Mouse (Mus musculus) midbrain, embryonic 14.5 days (tissue): ENCODE results near the gene Rbm34. TPM values are rescaled to one million over a fixed set of nuclear protein-coding genes. Genes with fewer than 3 reads are reported as not detected.

Source experiments
- ATAC-seq: fragments of 200-750 bp; cut with Nextera tagmentation; 2 replicates; pipeline ENCODE4 v1.8.0; 2017; ENCODE audit warnings: moderate number of reproducible peaks, moderate library complexity; ENCODE audit not compliant: low FRiP score, low TSS enrichment
- DNase-seq: peaks from one replicate; pipeline ENCODE4 v3.0.0-alpha.2; 2015
- H3K27ac ChIP-seq: fragments of 300-500 bp; sonication (generic); replicated peaks from 2 replicates; pipeline ENCODE4 v1.5.1; 2014; ENCODE audit warnings: mild to moderate bottlenecking, low read depth, low read length, moderate library complexity
- H3K27me3 ChIP-seq: fragments of 300-500 bp; sonication (generic); 2 replicates; pipeline ENCODE4 v1.6.1; 2014; ENCODE audit warnings: low read length, control low read depth, mixed read lengths; ENCODE audit not compliant: control insufficient read depth, insufficient read depth
- H3K36me3 ChIP-seq: fragments of 300-500 bp; sonication (generic); 2 replicates; pipeline ENCODE4 v1.6.1; 2014; ENCODE audit warnings: low read length, control low read depth; ENCODE audit not compliant: control insufficient read depth, insufficient read depth
- H3K4me1 ChIP-seq: fragments of 300-500 bp; sonication (generic); 2 replicates; pipeline ENCODE4 v1.6.1; 2014; ENCODE audit warnings: mild to moderate bottlenecking, antibody characterized with exemption, low read length, control low read depth; ENCODE audit not compliant: control insufficient read depth, insufficient read depth
- H3K4me2 ChIP-seq: fragments of 300-500 bp; sonication (generic); 2 replicates; pipeline ENCODE4 v1.6.1; 2014; ENCODE audit warnings: mild to moderate bottlenecking, low read length, moderate library complexity
- H3K4me3 ChIP-seq: fragments of 300-500 bp; sonication (generic); replicated peaks from 2 replicates; pipeline ENCODE4 v1.5.1; 2014; ENCODE audit warnings: low read depth, low read length
- H3K9ac ChIP-seq: fragments of 300-500 bp; sonication (generic); replicated peaks from 2 replicates; pipeline ENCODE4 v1.6.1; 2014; ENCODE audit warnings: mild to moderate bottlenecking, low read length, moderate library complexity
- H3K9me3 ChIP-seq: fragments of 300-500 bp; sonication (generic); 2 replicates; pipeline ENCODE4 v1.6.1; 2016; ENCODE audit warnings: low read length, control low read depth, mixed read lengths; ENCODE audit not compliant: control insufficient read depth
- WGBS: fragments of 180-500 bp; shearing (Covaris S2); extraction: QIAGEN DNeasy Blood & Tissue Kit; methylation state at CpG from one replicate; pipeline ENCODE4 v1.1.7; 2014; 5-methylcytosine and 5-hydroxymethylcytosine counted together
- polyA plus RNA-seq: library from polyadenylated mRNA; unstranded; fragments of >200 nt; fragmentation: Nextera tagmentation; extraction: Ambion mirVana; gene quantifications from 2 replicates; pipeline ENCODE4 v1.2.1, GENCODE M21; 2014

Gene Rbm34
- polyA plus RNA-seq, 1 experiment from 2014 or later, result 28.1 TPM

GRCm38 (mm10) chr8:126907968-126908367 lies 62.9 kb downstream of the Rbm34 start:
- Histone ChIP-seq H3K4me2 (no peak overlapping the region), H3K27ac (no peak overlapping the region)
- ATAC-seq, result no peak

GRCm38 (mm10) chr8:126907374-126907773 lies 63.5 kb downstream of the Rbm34 start:
- Histone ChIP-seq H3K4me3 (no peak overlapping the region), H3K4me1 (no peaks in the 10 kb centered on the region), H3K36me3 (no peaks in the 10 kb centered on the region), H3K4me2 (no peak overlapping the region), H3K9ac (no peak overlapping the region), H3K27ac (no peak overlapping the region), H3K27me3 (no peaks in the 10 kb centered on the region), H3K9me3 (no peaks in the 10 kb centered on the region)
- 69% methylated on average over 3 of the region's 3 CpGs for WGBS
- DNase-seq (no peak), ATAC-seq (no peak)

More at GRCm38 (mm10) chr8:126907968-126908367, 62.9 kb downstream of the Rbm34 start:
- Histone ChIP-seq H3K36me3 (no peaks in the 10 kb centered on the region), H3K9me3 (no peaks in the 10 kb centered on the region), H3K4me3 (no peak overlapping the region), H3K9ac (no peak overlapping the region), H3K27me3 (no peaks in the 10 kb centered on the region), H3K4me1 (no peaks in the 10 kb centered on the region)
- WGBS, result 87% methylated on average over 9 of the region's 9 CpGs
- no peak for DNase-seq

DNA sequence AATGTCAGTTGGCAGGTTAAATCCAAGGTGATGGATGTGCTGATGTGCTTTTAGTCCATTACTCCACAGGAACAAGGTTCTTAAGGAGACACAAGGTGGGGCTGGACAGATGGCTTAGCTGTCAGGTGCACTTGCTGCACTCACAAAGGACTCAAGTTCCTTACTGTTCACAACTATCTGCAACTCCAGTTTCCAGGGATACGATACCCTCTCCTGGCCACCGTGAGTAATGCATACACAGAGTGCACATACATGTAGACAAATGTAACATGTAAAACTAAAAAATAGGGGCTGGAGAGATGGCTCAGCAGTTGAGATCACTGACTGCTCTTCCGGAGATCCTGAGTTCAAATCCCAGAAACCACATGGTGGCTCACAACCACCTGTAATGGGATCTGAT lies 65.5 kb downstream of the Rbm34 start:
- no peaks in the 10 kb centered on the region for H3K9me3 ChIP-seq
- H3K4me2 ChIP-seq, result no peak overlapping the region
- DNase-seq (no peak), ATAC-seq (no peak)
- no peaks in the 10 kb centered on the region for H3K27me3 ChIP-seq
- H3K4me1 ChIP-seq, result no peaks in the 10 kb centered on the region
- H3K9ac ChIP-seq, result no peak overlapping the region
- no peak overlapping the region for H3K27ac ChIP-seq
- no peak overlapping the region for H3K4me3 ChIP-seq
- WGBS, result 97% methylated on average over 3 of the region's 3 CpGs
- no peaks in the 10 kb centered on the region for H3K36me3 ChIP-seq

DNA sequence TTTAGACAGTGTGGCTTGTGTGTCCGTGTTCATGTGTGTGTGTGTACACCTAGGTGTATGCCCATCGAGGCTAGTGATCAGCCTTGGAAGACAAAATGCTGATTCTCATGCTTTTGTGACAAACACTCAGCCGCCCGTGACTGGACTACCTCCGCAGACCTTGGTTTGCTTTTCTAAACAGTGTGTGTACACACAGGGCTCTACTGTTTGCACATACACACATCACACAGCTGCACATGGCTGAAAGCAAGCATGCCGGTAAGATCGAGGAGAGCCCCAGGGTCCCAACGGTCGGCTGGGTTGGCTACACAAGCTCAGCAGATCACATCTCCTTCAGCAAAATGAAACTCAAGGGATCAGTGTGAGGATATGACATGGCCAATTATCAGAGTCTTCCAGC lies 66.9 kb downstream of the Rbm34 start:
- H3K27ac ChIP-seq, result no peak overlapping the region
- H3K4me1 ChIP-seq, result no peaks in the 10 kb centered on the region
- no peak overlapping the region for H3K4me3 ChIP-seq
- 86% methylated on average over 9 of the region's 9 CpGs for WGBS
- no peaks in the 10 kb centered on the region for H3K27me3 ChIP-seq
- no peak overlapping the region for H3K9ac ChIP-seq
- no peak for DNase-seq
- no peaks in the 10 kb centered on the region for H3K36me3 ChIP-seq
- no peaks in the 10 kb centered on the region for H3K9me3 ChIP-seq
- H3K4me2 ChIP-seq, result no peak overlapping the region
- no peak for ATAC-seq

- Histone ChIP-seq H3K4me2 (no peak overlapping the region), H3K4me1 (no peaks in the 10 kb centered on the region), H3K9ac (no peak overlapping the region), H3K36me3 (no peaks in the 10 kb centered on the region), H3K9me3 (no peaks in the 10 kb centered on the region), H3K27ac (no peak overlapping the region), H3K4me3 (no peak overlapping the region), H3K27me3 (no peaks in the 10 kb centered on the region)
- no peak for ATAC-seq
- WGBS, result 82% methylated on average over 9 of the region's 9 CpGs
- no peak for DNase-seq
Observed at GRCm38 (mm10) chr8:126903224-126903895, 67.5 kb downstream of the Rbm34 start.

- Histone ChIP-seq H3K9me3 (no peaks in the 10 kb centered on the region), H3K4me3 (no peak overlapping the region), H3K4me1 (no peaks in the 10 kb centered on the region), H3K4me2 (no peak overlapping the region), H3K27ac (no peak overlapping the region), H3K9ac (no peak overlapping the region), H3K36me3 (no peaks in the 10 kb centered on the region), H3K27me3 (no peaks in the 10 kb centered on the region)
- no peak for DNase-seq
- ATAC-seq, result no peak
- 88% methylated on average over 1 of the region's 1 CpGs for WGBS
Observed at GRCm38 (mm10) chr8:126901612-126902011, 69.3 kb downstream of the Rbm34 start.

DNA sequence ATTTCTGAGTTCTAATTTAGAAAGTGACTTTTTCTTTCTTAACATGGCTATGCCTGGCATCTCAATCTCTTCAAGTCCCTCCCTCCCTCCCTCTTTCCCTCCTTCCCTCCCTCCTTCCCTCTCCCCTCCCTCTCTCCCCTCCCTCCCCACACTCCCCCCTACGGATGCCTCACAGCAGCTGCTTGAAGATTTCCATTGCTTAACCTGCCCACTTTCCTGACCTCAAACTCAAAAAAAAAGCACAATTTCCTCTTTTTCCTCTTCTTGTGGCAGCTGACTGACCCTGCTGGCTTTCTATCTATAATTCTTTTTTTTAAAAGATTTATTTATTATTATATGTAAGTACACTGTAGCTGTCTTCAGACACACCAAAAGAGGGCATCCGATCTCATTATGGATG lies 69.8 kb downstream of the Rbm34 start:
- DNase-seq (no peak), ATAC-seq (no peak)
- H3K4me1 ChIP-seq, result no peaks in the 10 kb centered on the region
- H3K36me3 ChIP-seq, result no peaks in the 10 kb centered on the region
- 75% methylated on average over 2 of the region's 2 CpGs for WGBS
- H3K4me3 ChIP-seq, result no peak overlapping the region
- no peak overlapping the region for H3K27ac ChIP-seq
- no peaks in the 10 kb centered on the region for H3K9me3 ChIP-seq
- no peak overlapping the region for H3K9ac ChIP-seq
- H3K4me2 ChIP-seq, result no peak overlapping the region
- H3K27me3 ChIP-seq, result no peaks in the 10 kb centered on the region

Other genes with a start within 250 kb of the Rbm34 start
- 205 and 220 TPM in 2 replicates for gene Tomm20, start 25.2 kb downstream of the Rbm34 start, polyA plus RNA-seq
- gene Pard3, start 92.8 kb upstream of the Rbm34 start, polyA plus RNA-seq, result 16.7 and 27.3 TPM in 2 replicates